Mouse (Mus musculus): Measurements from ENCODE around the gene Knl1. TPM values are rescaled to one million over a fixed set of nuclear protein-coding genes. Genes with fewer than 3 reads are reported as not detected.

The Knl1 gene
- total RNA-seq, 1 experiment = 31.4 TPM

DNA sequence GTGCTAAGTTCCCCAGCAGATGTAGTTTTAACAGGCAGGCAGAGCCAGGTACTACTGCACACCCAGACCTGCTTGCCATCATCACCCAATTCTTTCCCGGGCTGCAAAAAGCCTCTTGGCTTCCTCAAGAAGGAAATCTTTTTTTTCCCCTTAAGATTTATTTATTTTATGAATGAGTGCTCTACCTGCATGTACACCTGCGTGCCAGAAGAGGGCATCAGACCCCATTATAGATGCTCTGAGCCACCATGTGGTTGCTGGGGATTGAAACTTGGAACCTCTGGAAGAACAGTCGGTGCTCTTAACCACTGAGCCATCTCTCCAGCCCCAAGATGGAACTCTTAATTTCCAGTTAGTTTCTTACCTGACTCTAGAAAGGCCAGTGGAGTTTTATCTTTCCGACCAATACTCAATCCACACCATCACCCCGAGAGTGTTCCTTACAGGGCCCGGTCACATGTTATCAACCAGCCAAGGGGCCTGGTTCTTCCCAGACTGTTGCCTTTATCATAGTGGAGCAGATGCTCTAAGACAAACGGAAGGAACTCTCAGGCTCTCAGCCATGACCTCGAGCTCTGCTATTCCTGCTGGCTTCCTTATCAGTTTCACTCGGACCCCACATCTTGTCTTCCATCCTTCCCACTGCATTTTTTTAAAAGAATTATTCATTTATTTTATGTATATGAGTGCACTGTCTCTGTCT is 22.2 kb upstream of the Knl1 start:
- in situ Hi-C loops (cut with MboI; ENCODE audit: low sequenced_read_pairs in 2 of 2, unreplicated experiment in 2 of 2) = no loop called here
- H3K27ac ChIP-seq (ENCODE audit: insufficient read depth, low read depth, low read length, poor library complexity, severe bottlenecking) = no peak overlapping the region
- no peaks in the 10 kb centered on the region for H3K4me1 ChIP-seq (ENCODE audit: control insufficient read depth in 2 of 2, insufficient read depth in 2 of 2, low read length in 2 of 2, poor library complexity in 1 of 2)
- H3K36me3 ChIP-seq (ENCODE audit: control insufficient read depth, insufficient read depth, low read length, poor library complexity, severe bottlenecking) = no peaks in the 10 kb centered on the region
- H3K9ac ChIP-seq (ENCODE audit: insufficient read depth, low read depth, low read length, poor library complexity, severe bottlenecking) = no peak overlapping the region
- no peak for DNase-seq (ENCODE audit: low read depth, low spot score)
- no peaks in the 10 kb centered on the region for H3K9me3 ChIP-seq (ENCODE audit: control insufficient read depth, insufficient read depth, low read depth, low read length)
- TF ChIP-seq ZC3H11A (IDR thresholded peaks at IDR 0.05; ENCODE audit: borderline replicate concordance, low read depth, low read length) = no peak
- no peak overlapping the region for H3K4me3 ChIP-seq (ENCODE audit: insufficient read depth in 1 of 2, low read depth in 1 of 2, low read length in 2 of 2, poor library complexity in 1 of 2, severe bottlenecking in 1 of 2)

DNA sequence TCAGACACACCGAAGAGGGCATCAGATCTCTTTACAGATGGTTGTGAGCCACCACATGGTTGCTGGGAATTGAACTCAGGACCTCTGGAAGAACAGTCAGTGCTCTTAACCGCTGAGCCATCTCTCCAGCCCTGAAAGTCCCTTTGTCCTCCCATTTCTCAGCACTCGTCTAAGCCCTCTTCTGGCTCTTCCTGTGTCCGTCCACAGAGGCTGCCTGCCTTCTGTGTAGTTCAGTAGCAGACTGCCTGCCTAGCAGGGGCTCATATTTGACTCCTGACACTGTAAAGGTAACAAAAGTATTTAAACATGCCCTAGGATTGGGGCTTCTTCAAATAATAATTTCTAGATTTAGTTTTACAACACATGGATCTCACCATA is 21.7 kb upstream of the Knl1 start:
- Histone ChIP-seq H3K9me3 (ENCODE audit: control insufficient read depth, insufficient read depth, low read depth, low read length) (no peaks in the 10 kb centered on the region), H3K4me3 (ENCODE audit: insufficient read depth in 1 of 2, low read depth in 1 of 2, low read length in 2 of 2, poor library complexity in 1 of 2, severe bottlenecking in 1 of 2) (no peak overlapping the region), H3K9ac (ENCODE audit: insufficient read depth, low read depth, low read length, poor library complexity, severe bottlenecking) (no peak overlapping the region), H3K27ac (ENCODE audit: insufficient read depth, low read depth, low read length, poor library complexity, severe bottlenecking) (no peak overlapping the region), H3K4me1 (ENCODE audit: control insufficient read depth in 2 of 2, insufficient read depth in 2 of 2, low read length in 2 of 2, poor library complexity in 1 of 2) (no peaks in the 10 kb centered on the region), H3K36me3 (ENCODE audit: control insufficient read depth, insufficient read depth, low read length, poor library complexity, severe bottlenecking) (no peaks in the 10 kb centered on the region)
- TF ChIP-seq MAFK (IDR thresholded peaks at IDR 0.05; ENCODE audit: insufficient read depth, low read depth, low read length) (no peak), CHD2 (IDR thresholded peaks at IDR 0.05; ENCODE audit: low read depth, low read length) (no peak)
- no peak for DNase-seq (ENCODE audit: low read depth, low spot score)
- in situ Hi-C loops (cut with MboI; ENCODE audit: low sequenced_read_pairs in 2 of 2, unreplicated experiment in 2 of 2) = no loop called here

- no peak for DNase-seq (ENCODE audit: low read depth, low spot score)
- TF ChIP-seq ZNF384 (IDR thresholded peaks at IDR 0.05; ENCODE audit: low read depth, low read length) = no peak
- no peak for TF ChIP-seq MAFK (IDR thresholded peaks at IDR 0.05; ENCODE audit: insufficient read depth, low read depth, low read length)
- TF ChIP-seq CHD2 (IDR thresholded peaks at IDR 0.05; ENCODE audit: low read depth, low read length) = no peak
- no peak for TF ChIP-seq ZC3H11A (IDR thresholded peaks at IDR 0.05; ENCODE audit: borderline replicate concordance, low read depth, low read length)
- TF ChIP-seq HCFC1 (IDR thresholded peaks at IDR 0.05; ENCODE audit: borderline replicate concordance, insufficient read depth, low read length) = no peak
- in situ Hi-C loops (cut with MboI; ENCODE audit: low sequenced_read_pairs in 2 of 2, unreplicated experiment in 2 of 2) = no loop called here
- no peak overlapping the region for H3K27ac ChIP-seq (ENCODE audit: insufficient read depth, low read depth, low read length, poor library complexity, severe bottlenecking)
- no peak overlapping the region for H3K4me3 ChIP-seq (ENCODE audit: insufficient read depth in 1 of 2, low read depth in 1 of 2, low read length in 2 of 2, poor library complexity in 1 of 2, severe bottlenecking in 1 of 2)
- H3K9ac ChIP-seq (ENCODE audit: insufficient read depth, low read depth, low read length, poor library complexity, severe bottlenecking) = no peak overlapping the region
- H3K9me3 ChIP-seq (ENCODE audit: control insufficient read depth, insufficient read depth, low read depth, low read length) = no peaks in the 10 kb centered on the region
- no peaks in the 10 kb centered on the region for H3K4me1 ChIP-seq (ENCODE audit: control insufficient read depth in 2 of 2, insufficient read depth in 2 of 2, low read length in 2 of 2, poor library complexity in 1 of 2)
- no peaks in the 10 kb centered on the region for H3K36me3 ChIP-seq (ENCODE audit: control insufficient read depth, insufficient read depth, low read length, poor library complexity, severe bottlenecking)
These were observed 20.0 kb upstream of the Knl1 start for GRCm38 (mm10) chr2:119026951-119027350.

DNA sequence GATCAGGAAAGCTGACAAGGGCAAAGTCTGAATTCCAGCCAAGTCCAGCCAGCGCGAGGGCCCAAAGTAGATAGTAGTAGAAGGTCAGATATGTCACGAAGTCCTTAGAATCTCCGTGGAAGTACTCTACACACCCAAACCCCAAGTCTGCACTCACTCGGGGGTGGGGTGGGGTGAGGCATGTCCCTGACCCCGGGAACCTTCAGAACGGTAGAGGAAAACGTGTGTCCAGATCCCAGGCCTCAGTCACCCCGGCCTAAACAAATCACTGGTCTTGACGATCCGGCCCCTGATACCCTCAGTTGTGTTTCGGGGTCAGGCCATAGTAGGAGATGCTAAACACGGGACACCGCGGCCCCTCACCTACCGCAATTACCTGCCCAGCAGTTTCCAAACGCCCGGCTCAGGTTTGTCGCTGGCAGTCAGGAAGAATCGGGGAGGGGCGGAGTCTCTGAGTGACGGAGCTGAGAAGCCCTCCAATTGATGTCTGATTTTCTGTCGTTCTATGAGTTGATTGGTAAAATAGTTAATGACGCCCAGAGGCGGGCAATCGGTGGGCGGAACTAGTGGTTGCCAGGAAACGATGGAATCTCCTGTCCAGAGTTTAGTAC is 17.9 kb upstream of the Knl1 start, which contains the start of gene Ccdc32:
TSS of gene Ccdc32 (minus strand) at position 453 of the 611 bp plus-strand sequence.
- no peak within 1 kb of the TSS for H3K27ac ChIP-seq (ENCODE audit: insufficient read depth, low read depth, low read length, poor library complexity, severe bottlenecking)
- peak within 1 kb of the TSS; percentile 77 for H3K9ac ChIP-seq (ENCODE audit: insufficient read depth, low read depth, low read length, poor library complexity, severe bottlenecking)
- TF ChIP-seq HCFC1 (IDR thresholded peaks at IDR 0.05; ENCODE audit: borderline replicate concordance, insufficient read depth, low read length) (no peak), MAFK (IDR thresholded peaks at IDR 0.05; ENCODE audit: insufficient read depth, low read depth, low read length) (no peak), ZNF384 (IDR thresholded peaks at IDR 0.05; ENCODE audit: low read depth, low read length) (no peak), ZC3H11A (IDR thresholded peaks at IDR 0.05; ENCODE audit: borderline replicate concordance, low read depth, low read length) (no peak), CHD2 (IDR thresholded peaks at IDR 0.05; ENCODE audit: low read depth, low read length) (no peak)
- no peaks in the 10 kb centered on the region for H3K36me3 ChIP-seq (ENCODE audit: control insufficient read depth, insufficient read depth, low read length, poor library complexity, severe bottlenecking)
- peak within 1 kb of the TSS; percentile 84 to 97 for H3K4me3 ChIP-seq (ENCODE audit: insufficient read depth in 1 of 2, low read depth in 1 of 2, low read length in 2 of 2, poor library complexity in 1 of 2, severe bottlenecking in 1 of 2)
- H3K9me3 ChIP-seq (ENCODE audit: control insufficient read depth, insufficient read depth, low read depth, low read length) = no peaks in the 10 kb centered on the region
- in situ Hi-C loops (cut with MboI; ENCODE audit: low sequenced_read_pairs in 2 of 2, unreplicated experiment in 2 of 2) = no loop called here
- DNase-seq (ENCODE audit: low read depth, low spot score) = peak; percentile 96
- no peaks in the 10 kb centered on the region for H3K4me1 ChIP-seq (ENCODE audit: control insufficient read depth in 2 of 2, insufficient read depth in 2 of 2, low read length in 2 of 2, poor library complexity in 1 of 2)

DNA sequence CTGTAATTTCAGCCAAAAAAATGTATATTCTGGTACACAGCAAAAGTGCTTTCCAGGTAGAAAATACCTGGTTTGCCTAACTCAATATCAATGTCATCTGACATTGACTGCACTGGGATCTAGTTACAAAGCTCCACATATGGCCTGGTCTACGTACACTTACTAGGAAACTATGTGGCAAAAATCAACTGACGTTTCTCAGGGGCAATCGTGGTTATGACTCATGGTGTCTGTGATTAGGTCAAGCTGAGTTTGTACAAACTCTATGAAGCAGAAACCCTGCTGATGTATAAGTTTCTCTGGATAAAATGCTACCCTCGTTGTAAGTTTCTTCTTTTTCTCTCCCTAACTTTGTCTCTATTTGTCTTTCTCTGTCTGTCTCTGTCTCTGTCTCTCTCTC is 14.7 kb upstream of the Knl1 start:
- TF ChIP-seq ZNF384 (IDR thresholded peaks at IDR 0.05; ENCODE audit: low read depth, low read length) (no peak), MAFK (IDR thresholded peaks at IDR 0.05; ENCODE audit: insufficient read depth, low read depth, low read length) (no peak), HCFC1 (IDR thresholded peaks at IDR 0.05; ENCODE audit: borderline replicate concordance, insufficient read depth, low read length) (no peak), ZC3H11A (IDR thresholded peaks at IDR 0.05; ENCODE audit: borderline replicate concordance, low read depth, low read length) (no peak), CHD2 (IDR thresholded peaks at IDR 0.05; ENCODE audit: low read depth, low read length) (no peak)
- in situ Hi-C loops (cut with MboI; ENCODE audit: low sequenced_read_pairs in 2 of 2, unreplicated experiment in 2 of 2) = no loop called here

More for the DNA sequence above, 14.7 kb upstream of the Knl1 start:
- no peak overlapping the region for H3K27ac ChIP-seq (ENCODE audit: insufficient read depth, low read depth, low read length, poor library complexity, severe bottlenecking)
- H3K4me3 ChIP-seq (ENCODE audit: insufficient read depth in 1 of 2, low read depth in 1 of 2, low read length in 2 of 2, poor library complexity in 1 of 2, severe bottlenecking in 1 of 2) = no peak overlapping the region
- DNase-seq (ENCODE audit: low read depth, low spot score) = no peak
- no peak overlapping the region for H3K9ac ChIP-seq (ENCODE audit: insufficient read depth, low read depth, low read length, poor library complexity, severe bottlenecking)
- peaks cover 6% of the 10 kb centered on the region for H3K36me3 ChIP-seq (ENCODE audit: control insufficient read depth, insufficient read depth, low read length, poor library complexity, severe bottlenecking)
- H3K4me1 ChIP-seq (ENCODE audit: control insufficient read depth in 2 of 2, insufficient read depth in 2 of 2, low read length in 2 of 2, poor library complexity in 1 of 2) = peaks cover 0 to 4% of the 10 kb centered on the region in 2 experiments; a peak in 2 of 4 replicates
- no peaks in the 10 kb centered on the region for H3K9me3 ChIP-seq (ENCODE audit: control insufficient read depth, insufficient read depth, low read depth, low read length)

Measured in ES-E14 (cell line).